Mouse (Mus musculus) small intestine, adult 2 months (tissue): ENCODE measurements around the gene Kbtbd4. TPM values are rescaled to one million over a fixed set of nuclear protein-coding genes. Genes with fewer than 3 reads are reported as not detected.
A peak's percentile ranks its signal among the peaks of the same experiment; 100 is the strongest.

Experiments used
- H3K27ac ChIP-seq: fragments of 200-500 bp; 2 replicates; pipeline ENCODE4 v1.5.1; 2012; ENCODE audit warnings: low read depth, low read length, control low read depth, inconsistent platforms; ENCODE audit not compliant: insufficient read depth
- H3K27me3 ChIP-seq: fragments of 200-500 bp; 2 replicates; pipeline ENCODE4 v1.6.1; 2012; ENCODE audit warnings: mild to moderate bottlenecking, moderate library complexity, low read length, inconsistent platforms; ENCODE audit not compliant: control insufficient read depth, insufficient read depth
- H3K36me3 ChIP-seq: fragments of 200-500 bp; 2 replicates; pipeline ENCODE4 v1.6.1; 2012; ENCODE audit warnings: mild to moderate bottlenecking, low read length, control low read depth, inconsistent platforms; ENCODE audit not compliant: control insufficient read depth, insufficient read depth
- H3K4me1 ChIP-seq: fragments of 200-500 bp; 2 replicates; pipeline ENCODE4 v1.6.1; 2012; ENCODE audit warnings: low read length, inconsistent platforms, mixed read lengths; ENCODE audit not compliant: control insufficient read depth, insufficient read depth, insufficient read length
- H3K4me3 ChIP-seq: fragments of 200-500 bp; 2 replicates; pipeline ENCODE4 v1.5.1; 2012; ENCODE audit warnings: low read depth, mild to moderate bottlenecking, control low read depth, inconsistent platforms, low read length, moderate library complexity
- CTCF ChIP-seq: fragments of 200-500 bp; IDR thresholded peaks from 2 replicates; pipeline ENCODE4 v1.5.1; 2012; ENCODE audit warnings: low read depth, mild to moderate bottlenecking, control low read depth, inconsistent platforms, low read length, moderate library complexity, mixed read lengths; ENCODE audit not compliant: insufficient replicate concordance, insufficient read length; ENCODE audit errors: extremely low read depth
- POLR2A ChIP-seq: fragments of 200-500 bp; IDR thresholded peaks from 2 replicates; pipeline ENCODE4 v1.6.1; 2012; ENCODE audit warnings: low read depth, mild to moderate bottlenecking, control low read depth, inconsistent platforms, low read length, moderate library complexity
- WGBS: fragments of 180-500 bp; shearing (Covaris S2); methylation state at CpG from one replicate; pipeline ENCODE4 v1.1.7; 2018; 5-methylcytosine and 5-hydroxymethylcytosine counted together
- polyA plus RNA-seq: library from polyadenylated mRNA; depleted of rRNA; stranded (reverse); fragments of >200 nt; gene quantifications from 2 replicates; pipeline ENCODE4 v1.2.3, GENCODE M21; 2012

Gene Kbtbd4
- polyA plus RNA-seq, 1 experiment, result 9.6 TPM

GRCm38 (mm10) chr2:90910861-90911260 is 6.3 kb downstream of the Kbtbd4 start:
- 75% methylated on average over 1 of the region's 1 CpGs for WGBS
- TF ChIP-seq CTCF, result no peak
- TF ChIP-seq POLR2A, result no peak
- Histone ChIP-seq H3K27me3 (no peaks in the 10 kb centered on the region), H3K4me1 (0 out of 2 replicates have a peak, but pooled peaks cover 5% of the 10 kb centered on the region), H3K27ac (no peak overlapping the region), H3K36me3 (peaks cover 44% of the 10 kb centered on the region), H3K4me3 (no peak overlapping the region)

- 67% methylated on average over 1 of the region's 1 CpGs for WGBS
- 0 out of 2 replicates have a peak, but pooled peaks cover 4% of the 10 kb centered on the region for H3K4me1 ChIP-seq
- no peaks in the 10 kb centered on the region for H3K27me3 ChIP-seq
- TF ChIP-seq POLR2A, result no peak
- H3K4me3 ChIP-seq, result no peak overlapping the region
- H3K27ac ChIP-seq, result no peak overlapping the region
- peaks cover 44% of the 10 kb centered on the region for H3K36me3 ChIP-seq
Measured at GRCm38 (mm10) chr2:90911668-90912067, 7.1 kb downstream of the Kbtbd4 start.

GRCm38 (mm10) chr2:90913671-90914070 is 9.1 kb downstream of the Kbtbd4 start:
- 31% methylated on average over 2 of the region's 2 CpGs for WGBS
- H3K27ac ChIP-seq, result no peak overlapping the region
- TF ChIP-seq POLR2A, result no peak
- TF ChIP-seq CTCF, result no peak
- peaks cover 39% of the 10 kb centered on the region for H3K36me3 ChIP-seq
- H3K27me3 ChIP-seq, result no peaks in the 10 kb centered on the region
- no peak overlapping the region for H3K4me3 ChIP-seq
- H3K4me1 ChIP-seq, result 0 out of 2 replicates have a peak, but pooled peaks cover 2% of the 10 kb centered on the region

GRCm38 (mm10) chr2:90915516-90915915 is 11.0 kb downstream of the Kbtbd4 start:
- H3K36me3 ChIP-seq, result peaks cover 23% of the 10 kb centered on the region
- no peaks in the 10 kb centered on the region for H3K27me3 ChIP-seq
- H3K27ac ChIP-seq, result no peak overlapping the region
- WGBS, result 63% methylated on average over 1 of the region's 1 CpGs
- 0 out of 2 replicates have a peak, but pooled peaks cover 2% of the 10 kb centered on the region for H3K4me1 ChIP-seq
- H3K4me3 ChIP-seq, result no peak overlapping the region; the same call in 1 of the 2 replicates
- TF ChIP-seq CTCF, result no peak
- no peak for TF ChIP-seq POLR2A

- H3K4me3 ChIP-seq, result peak overlapping the region; percentile 82
- H3K27ac ChIP-seq, result peak overlapping the region; percentile 98
- H3K4me1 ChIP-seq, result 0 out of 2 replicates have a peak, but pooled peaks cover 2% of the 10 kb centered on the region
- 8% methylated on average over 7 of the region's 7 CpGs for WGBS
- TF ChIP-seq POLR2A (no peak), CTCF (no peak)
- peaks cover 13% of the 10 kb centered on the region for H3K36me3 ChIP-seq
- H3K27me3 ChIP-seq, result no peaks in the 10 kb centered on the region
Measured at GRCm38 (mm10) chr2:90916560-90917232, 12.2 kb downstream of the Kbtbd4 start.

GRCm38 (mm10) chr2:90917233-90917998 is 12.9 kb downstream of the Kbtbd4 start:
- Histone ChIP-seq H3K4me3 (peak overlapping the region; percentile 82), H3K27me3 (no peaks in the 10 kb centered on the region), H3K4me1 (0 out of 2 replicates have a peak, but pooled peaks cover 2% of the 10 kb centered on the region), H3K36me3 (peaks cover 9% of the 10 kb centered on the region), H3K27ac (peak overlapping the region; percentile 98)
- under 1% methylated on average over 73 of the region's 73 CpGs for WGBS
- no peak for TF ChIP-seq CTCF
- TF ChIP-seq POLR2A, result peak; percentile 61

GRCm38 (mm10) chr2:90917999-90918698 is 13.6 kb downstream of the Kbtbd4 start:
- 4% methylated on average over 16 of the region's 16 CpGs for WGBS
- H3K4me1 ChIP-seq, result 0 out of 2 replicates have a peak, but pooled peaks cover 2% of the 10 kb centered on the region
- TF ChIP-seq CTCF (no peak), POLR2A (0 out of 2 replicates have a peak, but pooled peaks have one; percentile 19)
- peaks cover 6% of the 10 kb centered on the region; the same call in 1 of the 2 replicates for H3K36me3 ChIP-seq
- H3K27me3 ChIP-seq, result no peaks in the 10 kb centered on the region
- H3K4me3 ChIP-seq, result peak overlapping the region; percentile 82
- peak overlapping the region; percentile 98 for H3K27ac ChIP-seq
